Mouse (Mus musculus): ENCODE measurements around the gene Erlec1. TPM values are rescaled to one million over a fixed set of nuclear protein-coding genes. Genes with fewer than 3 reads are reported as not detected.

Erlec1 gene
- total RNA-seq, 2 experiments from 2014 or later, result 40.5 to 42.2 TPM

Other genes with a start within 250 kb of the Erlec1 start
- 100 to 1,000 TPM; 195 to 202 TPM for gene Psme4, start 182.6 kb downstream of the Erlec1 start, total RNA-seq (2021)
- not detected for gene Gpr75, start 69.0 kb downstream of the Erlec1 start, total RNA-seq (2021)
- 1 to 10 TPM; 8.5 to 9.2 TPM for gene Asb3, start 68.9 kb downstream of the Erlec1 start, total RNA-seq (2021)
- gene Chac2, start 32.0 kb upstream of the Erlec1 start, total RNA-seq (2021), result 10 to 100 TPM; 23.7 to 30.7 TPM
- gene Gm17332, start 228.1 kb upstream of the Erlec1 start, total RNA-seq (2021), result not detected